Mouse (Mus musculus): Measurements from ENCODE around the gene Hoxc10.

Gene Hoxc10

GRCm38 (mm10) chr15:102966776-102967311, at the start of gene Hoxc10:
Hoxc10 (plus strand) TSS chr15:102966796.
- DNase-seq, result no peak

- no peak for DNase-seq
Observed at GRCm38 (mm10) chr15:102917972-102918572, 48.5 kb upstream of the Hoxc10 start.

DNA sequence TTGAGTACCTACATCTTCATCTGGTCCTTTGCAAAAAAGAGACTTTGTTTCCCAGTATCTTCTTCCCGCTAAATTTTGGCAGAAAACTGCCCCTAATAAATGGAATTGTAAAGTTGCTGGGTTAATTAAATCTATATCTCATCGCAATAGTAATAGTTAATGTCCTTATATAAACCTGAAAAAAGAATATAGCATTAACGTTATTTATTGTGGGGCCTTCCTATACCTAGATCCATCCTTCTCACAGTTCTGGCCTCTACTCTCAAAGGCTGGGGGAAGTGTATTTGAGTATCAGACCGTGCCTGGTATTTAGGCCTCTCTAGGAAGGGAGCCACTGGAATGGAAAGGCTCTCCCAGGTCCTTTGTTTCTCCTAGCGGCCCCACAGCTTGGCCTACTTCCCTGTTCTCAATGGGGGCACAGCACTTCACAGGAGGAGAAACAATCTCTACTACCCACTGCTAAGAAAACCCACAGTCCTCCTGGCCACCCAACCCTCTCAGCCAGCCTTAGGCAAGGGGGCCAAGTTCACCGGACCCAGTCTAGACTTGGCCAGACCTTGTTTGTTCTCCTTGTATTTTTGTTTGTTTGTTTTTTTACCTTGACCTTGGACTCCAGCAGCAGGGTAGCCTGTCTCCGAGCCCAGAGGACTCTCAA, 47.9 kb upstream of the Hoxc10 start:
- DNase-seq, result no peak

- no peak for DNase-seq
Observed at GRCm38 (mm10) chr15:102919336-102920180, 47.0 kb upstream of the Hoxc10 start.

- DNase-seq, result no peak
Observed at GRCm38 (mm10) chr15:102920619-102921018, 46.0 kb upstream of the Hoxc10 start.

- DNase-seq, result no peak
Observed at GRCm38 (mm10) chr15:102921053-102922011, 45.3 kb upstream of the Hoxc10 start, which contains the start of gene Hoxc13. Hoxc13 (plus strand) TSS chr15:102921103.

DNA sequence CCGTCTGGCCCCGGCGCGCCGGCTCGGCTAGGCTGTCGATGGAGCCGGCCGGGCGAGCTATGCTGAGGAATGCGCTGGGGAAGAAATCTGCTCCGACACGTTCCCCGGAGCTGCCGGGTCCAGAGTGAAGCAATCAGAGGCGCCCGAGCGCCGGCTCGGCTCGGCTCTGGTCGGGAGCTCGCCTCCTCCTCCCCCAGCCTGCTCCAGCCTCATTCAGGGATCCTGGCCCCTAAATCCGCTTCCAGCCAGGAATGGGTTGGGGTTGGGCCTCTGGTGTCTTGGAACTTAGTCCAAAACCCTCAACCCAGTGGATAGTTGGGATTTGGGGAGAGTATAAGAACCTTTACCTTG, 44.6 kb upstream of the Hoxc10 start:
- DNase-seq, result no peak

- DNase-seq, result no peak
Observed at GRCm38 (mm10) chr15:102922636-102923500, 43.7 kb upstream of the Hoxc10 start.

DNA sequence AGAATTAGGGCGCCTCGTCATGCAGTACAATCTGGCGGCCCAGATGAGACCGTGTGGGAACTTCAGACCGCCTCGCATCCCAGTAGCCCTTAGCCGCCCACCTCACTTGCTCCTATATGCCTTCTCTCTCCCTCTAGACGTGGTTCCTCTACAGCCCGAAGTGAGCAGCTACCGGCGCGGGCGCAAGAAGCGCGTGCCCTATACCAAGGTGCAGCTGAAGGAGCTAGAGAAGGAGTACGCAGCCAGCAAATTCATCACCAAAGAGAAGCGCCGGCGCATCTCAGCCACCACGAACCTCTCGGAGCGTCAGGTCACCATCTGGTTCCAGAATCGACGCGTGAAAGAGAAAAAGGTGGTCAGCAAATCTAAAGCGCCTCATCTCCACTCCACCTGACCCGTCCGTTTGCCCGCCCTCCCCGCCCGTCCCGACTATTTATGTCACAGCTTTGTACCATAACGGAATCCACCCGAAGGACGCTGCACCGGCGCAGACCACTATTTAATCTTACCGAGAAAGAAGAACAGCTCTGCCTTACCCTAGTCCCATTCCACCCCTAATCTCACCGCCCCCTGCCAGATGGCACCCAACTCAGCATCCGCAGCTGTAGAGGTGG, 39.5 kb upstream of the Hoxc10 start:
- DNase-seq, result no peak

- DNase-seq, result no peak
Observed at GRCm38 (mm10) chr15:102931706-102932358, 34.8 kb upstream of the Hoxc10 start.

- no peak for DNase-seq
Observed at GRCm38 (mm10) chr15:102934438-102934837, 32.2 kb upstream of the Hoxc10 start.

DNA sequence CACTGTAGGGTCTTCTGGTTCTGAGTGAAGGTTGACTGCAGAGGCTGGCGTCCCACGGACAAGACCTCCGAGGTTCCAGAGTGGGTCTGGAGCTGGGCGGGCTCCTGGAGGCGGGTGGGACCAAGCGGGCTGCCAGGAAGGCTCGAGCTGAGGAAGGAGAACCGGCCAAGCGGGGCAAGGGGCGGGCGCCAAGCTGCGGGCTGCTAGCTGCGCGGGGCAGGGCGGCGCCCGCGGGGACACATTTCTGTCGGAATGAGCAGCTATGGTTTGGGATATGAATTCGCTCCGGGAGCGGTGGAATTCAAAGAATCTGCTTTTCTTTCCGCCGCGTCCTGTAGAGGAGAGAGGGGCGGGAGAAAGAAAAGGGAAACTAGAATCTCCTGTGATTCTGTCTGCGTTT, 31.7 kb upstream of the Hoxc10 start:
- no peak for DNase-seq

DNA sequence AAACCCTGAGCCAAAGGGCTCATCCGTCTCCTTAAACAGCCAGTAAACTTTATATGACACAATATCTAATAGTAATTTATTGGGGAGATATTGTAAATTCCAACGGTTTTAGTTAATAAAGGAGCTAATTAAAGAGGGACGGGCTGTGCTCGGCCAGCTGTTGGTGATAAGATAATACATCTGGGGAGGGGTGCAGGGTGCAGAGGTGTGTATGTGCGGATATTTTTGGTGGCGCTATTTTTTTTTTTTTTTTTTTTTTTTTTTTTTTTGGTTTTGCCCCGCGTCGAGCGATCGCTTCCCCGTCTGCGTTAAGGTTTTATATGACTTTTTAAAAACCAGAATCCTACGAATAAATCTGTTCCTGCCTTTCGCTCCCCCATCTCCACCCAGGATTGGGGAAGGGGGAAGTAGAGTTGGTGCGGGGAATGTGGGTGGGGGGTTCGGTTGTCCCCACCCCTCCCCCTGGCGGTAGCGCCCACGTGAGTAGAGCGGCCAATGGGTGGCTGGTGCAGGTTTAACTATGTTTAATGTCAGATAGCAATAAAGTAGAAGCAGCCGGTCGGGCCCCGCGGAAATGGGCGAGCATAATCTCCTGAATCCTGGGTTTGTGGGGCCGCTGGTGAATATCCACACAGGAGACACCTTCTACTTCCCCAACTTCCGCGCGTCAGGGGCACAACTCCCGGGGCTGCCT, 30.2 kb upstream of the Hoxc10 start, which contains the start of gene Hoxc12:
Gene Hoxc12, plus strand, starts transcription at position 479 of the 694 bp plus-strand sequence.
- no peak for DNase-seq

GRCm38 (mm10) chr15:102937036-102937666, 29.4 kb upstream of the Hoxc10 start:
- no peak for DNase-seq

DNA sequence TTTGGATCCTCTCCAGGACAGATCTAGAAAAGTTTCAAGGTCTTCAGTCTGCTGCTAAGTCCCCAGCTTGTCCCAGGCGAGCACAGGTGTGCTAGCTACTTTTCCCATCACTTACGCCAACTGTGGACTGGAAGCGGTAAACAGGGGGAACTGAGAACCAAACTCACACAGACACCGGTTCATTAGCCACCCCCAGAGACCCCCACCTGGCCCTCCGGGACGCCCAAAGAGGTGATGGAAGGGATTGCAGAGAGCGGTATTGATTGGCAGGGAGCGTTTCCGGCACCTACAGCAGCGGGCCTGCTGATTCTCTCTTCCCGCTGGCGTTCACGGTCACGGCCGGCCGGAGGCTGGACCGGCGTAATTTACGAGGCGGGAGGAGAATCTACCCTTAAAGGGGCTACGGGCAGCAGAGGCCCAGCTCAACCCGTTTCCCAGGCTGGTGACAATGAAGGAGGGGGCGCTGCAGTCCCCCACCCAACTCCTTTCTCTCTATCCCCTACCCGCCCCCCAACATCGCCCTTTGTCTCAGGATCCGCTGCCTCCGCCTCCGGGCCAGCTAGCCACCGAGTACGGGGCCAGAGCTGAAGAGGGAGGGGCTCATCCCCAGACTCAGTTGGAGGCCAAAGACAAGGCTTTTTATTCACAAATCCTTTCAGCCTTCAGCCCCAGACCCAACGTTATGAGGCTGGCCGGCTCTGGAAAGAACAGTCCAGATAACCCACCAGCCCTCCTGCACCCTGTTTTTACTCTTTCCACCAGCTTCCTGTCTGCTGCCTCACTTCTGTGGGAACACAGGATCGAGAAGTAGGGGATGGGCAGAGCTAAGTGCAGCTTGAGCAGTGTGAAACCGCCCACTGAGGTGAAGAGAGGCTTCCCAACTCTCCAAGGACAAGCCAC, 27.1 kb upstream of the Hoxc10 start:
- DNase-seq, result no peak

DNA sequence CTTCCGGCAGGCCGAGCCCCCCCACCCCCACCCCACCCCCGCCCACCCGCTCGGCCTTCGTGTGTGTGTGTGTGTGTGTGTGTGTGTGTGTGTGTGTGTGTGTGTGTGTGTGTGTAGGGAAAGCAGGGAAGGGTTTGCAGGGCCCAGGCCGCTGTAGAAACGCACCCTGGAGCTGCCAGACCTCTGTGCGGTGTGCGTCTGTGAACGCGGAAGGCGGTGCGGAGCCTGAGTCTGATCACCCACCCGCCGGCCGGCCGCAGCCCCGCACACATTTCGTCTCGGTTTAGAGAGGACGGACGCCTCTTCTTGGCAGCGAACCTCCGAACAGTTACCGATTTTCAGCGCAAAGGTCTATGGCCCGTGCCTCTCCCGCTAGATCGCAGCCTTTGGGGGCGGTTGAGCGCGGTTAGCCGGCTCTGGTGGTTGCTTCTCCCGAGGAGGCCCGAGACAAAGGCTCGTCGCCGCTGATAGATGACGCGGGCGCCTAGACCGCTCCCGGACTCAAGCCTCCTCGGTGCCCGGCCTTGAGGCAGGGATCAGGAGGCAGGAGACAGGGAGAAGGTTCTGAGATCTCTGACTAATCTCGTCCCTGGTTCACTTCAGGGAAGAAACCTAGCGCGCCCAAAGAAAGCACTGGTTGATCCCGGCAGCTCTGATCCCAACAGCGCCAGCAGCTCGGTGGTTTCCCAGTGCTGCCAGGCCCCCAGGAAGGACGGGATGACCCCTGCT, 23.7 kb upstream of the Hoxc10 start:
- DNase-seq, result no peak

DNA sequence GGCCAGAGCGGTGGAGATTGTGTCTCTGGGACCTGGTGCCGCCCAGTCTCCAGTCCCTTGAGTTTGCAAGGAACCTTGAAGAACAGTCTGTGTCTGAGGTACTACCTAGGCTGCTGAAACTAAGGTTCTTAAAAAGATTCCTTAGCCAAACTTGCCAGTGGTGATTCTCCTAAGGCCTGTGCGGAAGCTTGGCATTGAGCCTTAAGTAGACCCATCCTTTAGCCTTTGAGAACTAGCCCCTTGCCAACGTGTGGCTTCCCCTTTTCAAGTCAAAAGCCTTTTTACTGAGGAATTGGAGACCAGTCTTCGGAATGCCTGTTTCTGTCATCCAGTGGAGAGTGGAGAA, 23.2 kb upstream of the Hoxc10 start:
- DNase-seq, result no peak

Data from thymus, adult 18-20 months (tissue).